Mouse (Mus musculus): ENCODE results near the gene Elmo1.

DNA sequence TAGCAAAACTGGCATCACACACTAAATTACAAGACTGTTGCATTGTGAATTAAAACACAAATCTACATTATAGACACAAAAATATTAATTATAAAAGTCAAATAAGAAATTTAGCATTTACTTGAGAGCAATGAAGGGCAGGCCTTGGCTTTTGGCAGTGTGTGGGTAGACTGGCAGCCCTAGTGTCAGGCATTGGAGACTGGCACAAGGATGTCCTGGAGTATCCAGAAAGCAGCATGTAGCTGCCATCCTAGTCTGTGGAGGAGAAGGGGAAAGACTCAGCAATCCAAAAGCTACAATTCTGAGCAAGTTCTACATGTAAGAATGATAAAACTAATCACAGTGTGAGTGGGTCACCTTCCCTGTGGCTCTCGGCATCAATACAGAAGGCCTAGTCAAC is 446.7 kb downstream of the Elmo1 start:
- TF ChIP-seq CTCF (IDR thresholded peaks at IDR 0.05; ENCODE audit: low read depth) = no peak
- TF ChIP-seq EP300 (IDR thresholded peaks at IDR 0.05; ENCODE audit: low read depth) = no peak
